Mouse (Mus musculus) urinary bladder, adult 18-20 months (tissue): Measurements from ENCODE around the gene Ucp3.

Source experiments
- DNase-seq, 2 experiments: peaks; one replicate each; pipeline ENCODE4 v3.0.0; 2022; ENCODE audit warnings: low spot score in 2 of 2, mixed read lengths in 2 of 2

Ucp3 gene

GRCm38 (mm10) chr7:100472777-100473176, at the start of gene Ucp3:
Ucp3 (plus strand) TSS chr7:100472990.
- DNase-seq = no peak

GRCm38 (mm10) chr7:100425795-100426194, 47.0 kb upstream of the Ucp3 start:
- no peak for DNase-seq

GRCm38 (mm10) chr7:100429102-100429501, 43.7 kb upstream of the Ucp3 start:
- DNase-seq = peak; percentile 18 to 43

GRCm38 (mm10) chr7:100429911-100430310, 42.9 kb upstream of the Ucp3 start:
- DNase-seq = no peak

DNA sequence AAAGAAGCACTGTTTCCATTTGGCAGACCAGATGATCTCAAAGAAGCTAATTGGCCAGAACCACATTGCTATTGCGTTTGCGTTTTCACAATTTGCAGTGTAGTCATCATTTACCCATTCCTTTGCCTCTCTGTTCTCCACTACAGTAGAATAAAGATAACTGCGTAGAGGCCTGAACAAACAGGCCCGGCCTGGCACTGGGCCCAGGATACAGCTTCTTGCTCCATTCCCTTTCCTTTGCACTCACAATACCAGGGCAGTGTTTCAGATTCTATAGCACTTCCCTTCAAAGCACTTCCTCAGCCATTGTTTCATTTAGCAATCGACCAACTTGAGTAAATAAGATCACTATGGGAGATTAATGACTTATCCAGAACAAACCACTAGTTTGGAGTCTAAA, 41.7 kb upstream of the Ucp3 start:
- peak; percentile 57 to 67 for DNase-seq

- no peak for DNase-seq
These were observed 39.5 kb upstream of the Ucp3 start for GRCm38 (mm10) chr7:100433295-100433694.

DNA sequence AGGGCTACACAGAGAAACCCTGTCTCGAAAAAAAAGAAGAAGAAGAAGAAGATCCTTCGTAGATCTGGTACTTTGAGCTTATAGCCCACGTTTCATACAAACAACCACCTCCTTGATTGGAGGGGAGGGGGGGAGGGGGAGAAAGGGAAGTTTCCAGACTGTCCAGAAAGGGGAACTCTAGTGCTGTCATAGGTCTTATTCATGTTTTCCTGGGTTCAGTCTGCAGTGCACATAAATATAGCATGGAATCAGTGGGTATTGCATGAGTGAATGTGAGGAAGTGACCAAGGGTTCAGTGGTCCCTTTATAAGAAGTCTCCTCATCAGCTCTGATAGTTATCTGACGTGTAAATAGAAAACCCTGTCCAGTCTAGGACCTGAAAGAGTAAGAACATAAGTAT, 29.1 kb upstream of the Ucp3 start:
- DNase-seq = no peak

GRCm38 (mm10) chr7:100446271-100446670, 26.5 kb upstream of the Ucp3 start:
- DNase-seq = no peak

DNA sequence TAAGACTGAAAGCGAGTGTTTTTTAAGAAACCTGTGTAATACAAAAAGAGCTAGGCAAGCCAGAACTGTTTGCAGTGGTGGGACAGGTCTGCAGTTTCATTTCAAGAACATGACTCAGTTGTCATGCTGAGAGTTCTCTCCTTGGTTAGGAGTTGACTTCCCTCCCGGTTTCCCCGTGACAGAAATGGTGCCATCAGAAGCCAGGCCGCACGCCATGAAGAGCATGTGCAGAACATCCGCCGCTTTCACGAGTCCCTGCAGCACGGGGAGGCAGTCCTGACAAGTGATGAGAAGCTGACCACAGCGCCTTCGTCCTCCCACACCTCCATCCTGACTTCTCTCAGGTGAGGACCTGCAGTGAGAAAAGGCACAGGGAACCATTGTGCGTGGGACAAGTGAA, 24.3 kb upstream of the Ucp3 start:
- no peak for DNase-seq

- DNase-seq = no peak
These were observed 23.8 kb upstream of the Ucp3 start for GRCm38 (mm10) chr7:100448985-100449384.

- DNase-seq = no peak
These were observed 14.6 kb upstream of the Ucp3 start for GRCm38 (mm10) chr7:100458153-100458552.

DNA sequence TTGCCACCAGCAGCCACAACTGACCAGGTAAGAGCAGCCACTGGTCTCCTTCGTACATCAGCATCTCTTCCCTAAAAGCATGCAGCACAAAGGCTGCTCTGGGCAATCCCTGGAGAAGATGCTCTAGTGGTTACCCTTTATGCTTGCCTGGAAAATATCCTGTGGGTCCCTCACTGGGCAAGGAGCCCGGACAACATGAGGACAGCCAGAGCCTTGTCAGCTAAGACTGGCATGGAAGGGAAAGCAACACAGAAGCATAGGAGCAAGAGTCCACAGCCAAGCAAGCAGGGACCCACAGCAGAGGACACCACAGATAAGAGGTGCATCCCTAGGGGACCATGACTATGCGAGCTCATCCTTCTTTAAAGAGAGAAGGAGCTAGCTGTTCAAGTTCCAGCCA, 12.9 kb upstream of the Ucp3 start:
- no peak for DNase-seq

DNA sequence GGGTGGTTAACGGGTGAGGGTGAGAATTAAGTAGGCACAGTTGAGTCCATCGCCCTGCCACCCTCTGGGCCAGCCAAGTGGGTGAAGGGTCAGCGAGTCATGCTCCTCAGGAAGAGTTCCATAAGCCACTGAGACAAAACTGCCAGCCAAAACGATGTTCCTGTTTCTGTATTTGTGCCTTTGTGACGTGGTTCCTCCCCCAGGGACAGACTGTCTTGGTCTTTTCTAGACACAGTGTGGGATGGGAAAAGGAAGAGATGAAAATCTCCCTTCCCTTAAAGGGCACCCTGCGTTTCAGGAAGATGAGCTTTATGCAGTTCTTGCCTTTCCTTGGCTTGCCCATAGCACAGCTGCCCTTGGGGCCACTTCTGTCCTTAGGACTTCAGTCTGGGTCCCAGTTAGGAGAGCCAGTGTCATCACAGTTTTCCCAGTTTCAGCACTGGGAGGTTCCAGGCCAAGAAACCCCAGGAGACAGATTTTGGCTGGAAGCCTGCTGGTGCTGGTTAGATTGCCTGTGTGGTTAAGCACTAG, 11.1 kb upstream of the Ucp3 start:
- DNase-seq = peak; percentile 33 to 57

- DNase-seq = no peak
These were observed 9.6 kb upstream of the Ucp3 start for GRCm38 (mm10) chr7:100463194-100463593.

- DNase-seq = peak in 1 of 2 experiments; percentile 29
These were observed 9.0 kb upstream of the Ucp3 start for GRCm38 (mm10) chr7:100463757-100464156.

DNA sequence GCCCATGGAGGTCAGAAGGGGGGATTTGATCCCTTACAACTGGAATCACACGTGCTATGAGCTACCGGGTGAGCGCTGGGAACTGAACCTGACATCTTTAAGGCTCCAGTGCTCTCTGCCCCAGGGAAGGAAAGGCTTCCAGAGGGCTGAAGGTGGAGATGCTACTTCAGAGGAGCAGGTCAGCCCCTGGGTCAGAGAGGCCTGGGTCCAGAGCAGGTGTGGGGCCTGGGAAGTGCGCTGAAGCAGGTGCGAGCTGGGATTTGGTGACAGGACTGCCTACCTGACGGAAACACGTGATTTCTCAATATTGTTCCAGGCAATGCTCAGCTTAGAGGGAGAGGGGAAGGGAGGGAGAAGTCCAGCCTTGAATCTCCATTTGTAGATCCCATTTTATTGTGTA, 8.5 kb upstream of the Ucp3 start:
- no peak for DNase-seq

- DNase-seq = peak; percentile 32 to 51
These were observed 7.5 kb upstream of the Ucp3 start for GRCm38 (mm10) chr7:100465248-100465647.

DNA sequence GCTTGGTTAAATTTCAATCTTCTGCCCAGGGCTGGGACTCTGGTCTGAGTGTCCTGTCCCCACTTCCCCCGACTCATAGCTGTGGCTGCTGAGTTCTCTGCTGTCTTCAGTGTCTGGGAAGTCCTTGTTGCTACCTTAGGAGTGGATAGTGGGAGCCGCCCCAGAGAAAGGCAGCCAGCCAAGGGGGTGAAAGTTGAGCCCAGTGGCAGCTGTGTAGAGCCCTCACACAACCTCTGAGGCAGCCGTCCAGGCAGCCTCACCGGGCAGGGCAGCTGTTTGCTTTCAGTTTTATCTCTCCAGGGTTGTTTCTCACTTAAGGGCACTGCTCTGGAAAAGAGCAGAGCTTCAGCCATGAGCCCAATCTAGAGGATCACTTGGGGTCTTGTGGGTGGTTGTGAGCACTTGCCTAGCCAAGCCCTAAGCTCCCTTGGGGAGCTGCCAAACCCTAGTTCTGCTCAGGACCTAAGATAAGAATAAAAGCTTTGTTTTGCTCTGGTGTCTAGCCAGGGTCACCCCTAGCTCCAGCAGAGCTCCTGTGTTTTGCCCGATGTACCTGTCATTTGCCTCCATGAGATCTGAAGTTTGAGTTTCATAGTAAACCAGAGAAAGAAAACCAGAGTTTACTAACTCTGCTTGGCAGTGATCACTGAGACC, 7.0 kb upstream of the Ucp3 start:
- DNase-seq = peak; percentile 82 to 84

GRCm38 (mm10) chr7:100466781-100467510, 5.8 kb upstream of the Ucp3 start:
- no peak for DNase-seq

DNA sequence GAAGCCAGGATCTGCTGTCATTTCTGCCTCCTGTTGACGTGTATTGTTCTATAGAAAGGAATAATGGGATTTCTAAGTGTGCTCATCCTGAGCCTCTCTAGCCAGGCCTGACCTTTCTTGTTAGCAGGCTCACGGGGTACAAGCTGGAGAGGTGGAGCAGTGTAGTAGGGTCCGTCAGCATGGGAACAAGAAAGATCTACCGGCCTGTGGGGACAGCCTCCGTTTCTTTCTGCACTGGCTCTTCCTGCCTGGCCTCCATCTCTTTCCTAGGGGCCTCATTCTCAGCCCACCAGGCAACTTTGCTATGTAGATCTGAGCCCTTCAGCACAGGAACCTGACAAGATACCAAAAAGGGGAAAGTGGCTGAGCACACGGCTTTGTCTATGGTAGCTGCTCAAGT, 4.0 kb upstream of the Ucp3 start:
- DNase-seq = no peak

DNA sequence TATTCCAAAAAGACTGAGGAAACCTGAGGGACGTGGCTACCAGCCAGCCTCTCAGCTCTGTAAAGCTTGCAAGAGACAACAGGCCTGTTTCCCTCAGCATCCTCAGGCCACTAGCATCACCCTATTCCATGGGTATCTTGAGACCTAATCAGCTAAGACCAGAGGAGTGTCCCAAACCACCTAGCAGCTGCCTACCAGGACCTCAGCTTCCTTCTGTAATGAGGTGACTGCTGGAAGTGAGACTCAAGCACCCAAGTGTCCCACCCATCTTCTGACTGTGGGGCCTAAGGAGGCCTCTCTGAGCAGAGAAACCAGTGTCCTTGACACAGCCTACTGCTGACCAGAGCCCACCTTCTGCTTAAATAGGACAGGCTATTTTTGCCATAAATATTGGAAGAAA, 3.3 kb upstream of the Ucp3 start:
- no peak for DNase-seq

DNA sequence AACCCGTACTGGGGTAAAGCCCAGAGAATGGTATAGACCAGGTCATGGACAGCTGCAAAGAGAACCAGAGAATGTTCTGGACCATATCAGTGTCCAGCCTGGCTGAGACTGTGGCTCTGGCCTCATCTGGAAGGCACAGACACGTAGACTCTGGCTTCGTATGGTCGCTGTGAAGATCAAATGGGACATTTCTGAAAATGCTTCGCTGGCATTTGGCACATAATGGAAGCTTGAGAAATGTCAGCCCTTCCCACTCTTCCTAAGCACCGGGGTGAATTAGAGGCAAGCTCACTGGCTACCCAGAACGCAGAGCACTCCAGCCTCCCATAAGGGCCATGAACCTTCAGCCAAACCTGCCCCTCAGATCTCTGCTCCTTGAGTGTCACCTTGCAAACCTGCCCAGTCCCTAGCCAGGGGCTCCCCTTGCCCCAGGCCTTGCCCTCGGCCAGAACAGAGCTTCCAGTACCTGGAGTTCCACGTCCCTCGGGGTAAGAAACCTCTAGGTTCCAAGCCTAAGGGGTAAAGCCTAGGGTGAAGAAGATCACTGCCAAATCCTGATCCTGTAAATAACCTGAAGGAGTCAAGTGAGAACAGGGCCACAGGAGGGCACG, 1.9 kb upstream of the Ucp3 start:
- no peak for DNase-seq

- DNase-seq = no peak
These were observed 1.4 kb upstream of the Ucp3 start for GRCm38 (mm10) chr7:100471407-100471797.
